Mouse (Mus musculus): ENCODE data around the gene H2afx. TPM values are rescaled to one million over a fixed set of nuclear protein-coding genes. Genes with fewer than 3 reads are reported as not detected.
A peak's percentile ranks its signal among the peaks of the same experiment; 100 is the strongest.

Gene H2afx
- polyA plus RNA-seq, 1 experiment from 2014 or later = 167 TPM

- Histone ChIP-seq H3K9me3 (replicated peaks) (no peaks in the 10 kb centered on the region), H3K27ac (peak overlapping the region; percentile 100), H3K4me1 (replicated peaks) (peaks cover 21% of the 10 kb centered on the region), H3K4me3 (peak overlapping the region; percentile 85), H3K27me3 (no peaks in the 10 kb centered on the region), H3K4me2 (peak overlapping the region; percentile 76), H3K36me3 (peaks cover 33% of the 10 kb centered on the region), H3K9ac (peak overlapping the region; percentile 91)
- WGBS = 3% methylated on average over 6 of the region's 6 CpGs
- ATAC-seq (replicated peaks; ENCODE audit: insufficient number of reproducible peaks, insufficient read depth, low FRiP score, low read depth) = peak; percentile 51
Measured at GRCm38 (mm10) chr9:44343290-44343689, 8.8 kb downstream of the H2afx start.

- Histone ChIP-seq H3K27me3 (no peaks in the 10 kb centered on the region), H3K4me2 (peak within 1 kb of the TSS; percentile 76), H3K9me3 (replicated peaks) (no peaks in the 10 kb centered on the region), H3K27ac (peak within 1 kb of the TSS; percentile 100), H3K4me3 (peak within 1 kb of the TSS; percentile 85), H3K9ac (peak within 1 kb of the TSS; percentile 91), H3K4me1 (replicated peaks) (peaks cover 21% of the 10 kb centered on the region), H3K36me3 (peaks cover 35% of the 10 kb centered on the region)
- ATAC-seq (replicated peaks; ENCODE audit: insufficient number of reproducible peaks, insufficient read depth, low FRiP score, low read depth) = peak; percentile 91
- WGBS = under 1% methylated on average over 39 of the region's 39 CpGs
Measured at GRCm38 (mm10) chr9:44343781-44344421, 9.4 kb downstream of the H2afx start, which contains the start of gene Hmbs. Gene Hmbs (minus strand): TSS chr9:44344228.

- H3K9ac ChIP-seq = no peak overlapping the region
- 84% methylated on average over 6 of the region's 6 CpGs for WGBS
- H3K27ac ChIP-seq = no peak overlapping the region
- no peaks in the 10 kb centered on the region for H3K27me3 ChIP-seq
- peaks cover 21% of the 10 kb centered on the region for H3K4me1 ChIP-seq (replicated peaks)
- H3K4me3 ChIP-seq = no peak overlapping the region
- peaks cover 38% of the 10 kb centered on the region for H3K36me3 ChIP-seq
- no peak overlapping the region for H3K4me2 ChIP-seq
- H3K9me3 ChIP-seq (replicated peaks) = no peaks in the 10 kb centered on the region
- no peak for ATAC-seq (replicated peaks; ENCODE audit: insufficient number of reproducible peaks, insufficient read depth, low FRiP score, low read depth)
Measured at GRCm38 (mm10) chr9:44345570-44346433, 11.3 kb downstream of the H2afx start.

- H3K4me3 ChIP-seq = no peak overlapping the region
- no peaks in the 10 kb centered on the region for H3K9me3 ChIP-seq (replicated peaks)
- peaks cover 16% of the 10 kb centered on the region for H3K4me1 ChIP-seq (replicated peaks)
- WGBS = 92% methylated on average over 9 of the region's 9 CpGs
- H3K27me3 ChIP-seq = no peaks in the 10 kb centered on the region
- peaks cover 45% of the 10 kb centered on the region for H3K36me3 ChIP-seq
- ATAC-seq (replicated peaks; ENCODE audit: insufficient number of reproducible peaks, insufficient read depth, low FRiP score, low read depth) = no peak
- H3K9ac ChIP-seq = no peak overlapping the region
- H3K4me2 ChIP-seq = no peak overlapping the region
- H3K27ac ChIP-seq = no peak overlapping the region
Measured at GRCm38 (mm10) chr9:44347166-44347565, 12.7 kb downstream of the H2afx start.

GRCm38 (mm10) chr9:44347621-44348020 is 13.1 kb downstream of the H2afx start:
- Histone ChIP-seq H3K4me2 (no peak overlapping the region), H3K27ac (no peak overlapping the region), H3K36me3 (peaks cover 50% of the 10 kb centered on the region), H3K9me3 (replicated peaks) (no peaks in the 10 kb centered on the region), H3K4me3 (no peak overlapping the region), H3K4me1 (replicated peaks) (peaks cover 11% of the 10 kb centered on the region), H3K9ac (no peak overlapping the region), H3K27me3 (no peaks in the 10 kb centered on the region)
- WGBS = 83% methylated on average over 4 of the region's 4 CpGs
- ATAC-seq (replicated peaks; ENCODE audit: insufficient number of reproducible peaks, insufficient read depth, low FRiP score, low read depth) = no peak

GRCm38 (mm10) chr9:44348546-44348945 is 14.1 kb downstream of the H2afx start:
- H3K4me1 ChIP-seq (replicated peaks) = peaks cover 3% of the 10 kb centered on the region
- no peaks in the 10 kb centered on the region for H3K9me3 ChIP-seq (replicated peaks)
- no peak for ATAC-seq (replicated peaks; ENCODE audit: insufficient number of reproducible peaks, insufficient read depth, low FRiP score, low read depth)
- H3K9ac ChIP-seq = no peak overlapping the region
- no peaks in the 10 kb centered on the region for H3K27me3 ChIP-seq
- 95% methylated on average over 4 of the region's 4 CpGs for WGBS
- H3K4me3 ChIP-seq = no peak overlapping the region
- no peak overlapping the region for H3K27ac ChIP-seq
- H3K4me2 ChIP-seq = no peak overlapping the region
- peaks cover 58% of the 10 kb centered on the region for H3K36me3 ChIP-seq

GRCm38 (mm10) chr9:44351396-44351795 is 16.9 kb downstream of the H2afx start:
- no peak for ATAC-seq (replicated peaks; ENCODE audit: insufficient number of reproducible peaks, insufficient read depth, low FRiP score, low read depth)
- no peak overlapping the region for H3K27ac ChIP-seq
- WGBS = 91% methylated on average over 4 of the region's 4 CpGs
- H3K27me3 ChIP-seq = no peaks in the 10 kb centered on the region
- no peaks in the 10 kb centered on the region for H3K9me3 ChIP-seq (replicated peaks)
- H3K36me3 ChIP-seq = peaks cover 86% of the 10 kb centered on the region
- H3K4me3 ChIP-seq = no peak overlapping the region
- no peak overlapping the region for H3K9ac ChIP-seq
- H3K4me1 ChIP-seq (replicated peaks) = no peaks in the 10 kb centered on the region
- H3K4me2 ChIP-seq = no peak overlapping the region

GRCm38 (mm10) chr9:44352337-44352736 is 17.8 kb downstream of the H2afx start:
- Histone ChIP-seq H3K9ac (no peak overlapping the region), H3K4me1 (replicated peaks) (no peaks in the 10 kb centered on the region), H3K4me2 (no peak overlapping the region), H3K27me3 (no peaks in the 10 kb centered on the region), H3K27ac (no peak overlapping the region), H3K36me3 (peaks cover 91% of the 10 kb centered on the region), H3K4me3 (no peak overlapping the region), H3K9me3 (replicated peaks) (no peaks in the 10 kb centered on the region)
- no peak for ATAC-seq (replicated peaks; ENCODE audit: insufficient number of reproducible peaks, insufficient read depth, low FRiP score, low read depth)
- WGBS = 89% methylated on average over 10 of the region's 10 CpGs

GRCm38 (mm10) chr9:44353142-44353541 is 18.6 kb downstream of the H2afx start:
- peaks cover 90% of the 10 kb centered on the region for H3K36me3 ChIP-seq
- H3K27ac ChIP-seq = no peak overlapping the region
- no peak for ATAC-seq (replicated peaks; ENCODE audit: insufficient number of reproducible peaks, insufficient read depth, low FRiP score, low read depth)
- H3K9ac ChIP-seq = no peak overlapping the region
- H3K9me3 ChIP-seq (replicated peaks) = no peaks in the 10 kb centered on the region
- no peak overlapping the region for H3K4me3 ChIP-seq
- H3K4me1 ChIP-seq (replicated peaks) = no peaks in the 10 kb centered on the region
- no peaks in the 10 kb centered on the region for H3K27me3 ChIP-seq
- H3K4me2 ChIP-seq = no peak overlapping the region
- WGBS = 91% methylated on average over 6 of the region's 6 CpGs

GRCm38 (mm10) chr9:44357207-44357606 is 22.7 kb downstream of the H2afx start:
- H3K36me3 ChIP-seq = peaks cover 68% of the 10 kb centered on the region

GRCm38 (mm10) chr9:44361190-44361917 is 26.9 kb downstream of the H2afx start, which contains the start of gene Vps11:
Gene Vps11 (minus strand): TSS chr9:44361670.
- H3K36me3 ChIP-seq = peaks cover 29% of the 10 kb centered on the region

More at GRCm38 (mm10) chr9:44357207-44357606, 22.7 kb downstream of the H2afx start:
- ATAC-seq (replicated peaks; ENCODE audit: insufficient number of reproducible peaks, insufficient read depth, low FRiP score, low read depth) = no peak
- no peaks in the 10 kb centered on the region for H3K27me3 ChIP-seq
- peaks cover 7% of the 10 kb centered on the region for H3K4me1 ChIP-seq (replicated peaks)
- H3K27ac ChIP-seq = no peak overlapping the region
- H3K9me3 ChIP-seq (replicated peaks) = no peaks in the 10 kb centered on the region
- no peak overlapping the region for H3K4me3 ChIP-seq
- H3K4me2 ChIP-seq = no peak overlapping the region
- no peak overlapping the region for H3K9ac ChIP-seq
- 72% methylated on average over 4 of the region's 4 CpGs for WGBS

More at GRCm38 (mm10) chr9:44361190-44361917, 26.9 kb downstream of the H2afx start, which contains the start of gene Vps11:
- Histone ChIP-seq H3K27me3 (no peaks in the 10 kb centered on the region), H3K9me3 (replicated peaks) (no peaks in the 10 kb centered on the region), H3K9ac (peak within 1 kb of the TSS; percentile 72), H3K4me3 (peak within 1 kb of the TSS; percentile 73), H3K4me2 (peak within 1 kb of the TSS; percentile 74), H3K4me1 (replicated peaks) (peaks cover 7% of the 10 kb centered on the region), H3K27ac (peak within 1 kb of the TSS; percentile 83)
- peak; percentile 94 for ATAC-seq (replicated peaks; ENCODE audit: insufficient number of reproducible peaks, insufficient read depth, low FRiP score, low read depth)
- under 1% methylated on average over 44 of the region's 44 CpGs for WGBS
